Mouse (Mus musculus) myocyte (in vitro differentiated cells): ENCODE measurements at regions not wholly inside any gene's neighbourhood (a gene's known extent, or its start where the extent isn't known, plus 50 kb on each side); places are given as distances from the start of the nearest gene placed in this dataset.

ENCODE experiments used
- H3K27me3 ChIP-seq: one replicate; pipeline ENCODE4 v1.6.1; 2011; ENCODE audit not compliant: control insufficient read depth, insufficient read depth, insufficient read length
- H3K36me3 ChIP-seq: one replicate; pipeline ENCODE4 v1.6.1; 2011; ENCODE audit not compliant: control insufficient read depth, insufficient read depth
- H3K4me2 ChIP-seq: one replicate; pipeline ENCODE4 v1.6.1; 2011; ENCODE audit warnings: low read depth, control low read depth
- H3K4me3 ChIP-seq: one replicate; pipeline ENCODE4 v1.5.1; 2011; ENCODE audit warnings: mild to moderate bottlenecking, control low read depth, moderate library complexity
- H3K79me2 ChIP-seq: one replicate; pipeline ENCODE4 v1.6.1; 2011; ENCODE audit not compliant: control insufficient read depth, insufficient read depth
- H3ac ChIP-seq: one replicate; pipeline ENCODE4 v1.6.1; 2011; ENCODE audit not compliant: control insufficient read depth, insufficient read length
- CEBPB ChIP-seq: IDR thresholded peaks from 2 replicates; pipeline ENCODE4 v1.6.1; 2011; ENCODE audit warnings: mild to moderate bottlenecking, moderate library complexity; ENCODE audit not compliant: poor library complexity, insufficient read depth, severe bottlenecking
- E2F4 ChIP-seq: IDR thresholded peaks from one replicate; pipeline ENCODE4 v1.6.1; 2011; ENCODE audit warnings: mild to moderate bottlenecking, control low read depth, moderate library complexity; ENCODE audit not compliant: insufficient read depth
- MAX ChIP-seq: IDR thresholded peaks from one replicate; pipeline ENCODE4 v1.6.1; 2011; ENCODE audit warnings: low read depth, mild to moderate bottlenecking, control low read depth
- MYOD1 ChIP-seq, 3 experiments: IDR thresholded peaks; one replicate each; pipeline ENCODE4 v1.6.1; 2011; ENCODE audit warnings: control low read depth in 2 of 3, low read depth in 2 of 3, mild to moderate bottlenecking in 2 of 3, moderate library complexity in 1 of 3; ENCODE audit not compliant: insufficient read length in 2 of 3, control insufficient read depth in 1 of 3
- MYOG ChIP-seq, 3 experiments: IDR thresholded peaks; one replicate each; pipeline ENCODE4 v1.6.1; 2011; ENCODE audit warnings: control low read depth in 2 of 3, low read depth in 2 of 3, mild to moderate bottlenecking in 2 of 3; ENCODE audit not compliant: insufficient read length in 2 of 3, control insufficient read depth in 1 of 3, insufficient read depth in 1 of 3
- POLR2A ChIP-seq: IDR thresholded peaks from one replicate; pipeline ENCODE4 v1.6.1; 2011; ENCODE audit warnings: low read depth, mild to moderate bottlenecking, control low read depth, moderate library complexity; ENCODE audit not compliant: insufficient read length
- POLR2AphosphoS2 ChIP-seq: IDR thresholded peaks from one replicate; pipeline ENCODE4 v1.6.1; 2011; ENCODE audit warnings: low read depth, control low read depth; ENCODE audit not compliant: insufficient read length
- REST ChIP-seq: IDR thresholded peaks from one replicate; pipeline ENCODE4 v1.6.1; 2011; ENCODE audit warnings: mild to moderate bottlenecking, control low read depth, moderate library complexity; ENCODE audit not compliant: insufficient read depth, insufficient read length
- SRF ChIP-seq: IDR thresholded peaks from one replicate; pipeline ENCODE4 v1.6.1; 2011; ENCODE audit warnings: low read depth; ENCODE audit not compliant: control insufficient read depth, insufficient read length
- TCF12 ChIP-seq: IDR thresholded peaks from one replicate; pipeline ENCODE4 v1.6.1; 2011; ENCODE audit warnings: mild to moderate bottlenecking, control low read depth; ENCODE audit not compliant: poor library complexity, insufficient read depth, severe bottlenecking
- TCF3 ChIP-seq: IDR thresholded peaks from one replicate; pipeline ENCODE4 v1.6.1; 2011; ENCODE audit warnings: low read depth, control low read depth; ENCODE audit not compliant: insufficient read length
- USF1 ChIP-seq: IDR thresholded peaks from one replicate; pipeline ENCODE4 v1.6.1; 2011; ENCODE audit warnings: low read depth, mild to moderate bottlenecking, control low read depth, moderate library complexity

DNA sequence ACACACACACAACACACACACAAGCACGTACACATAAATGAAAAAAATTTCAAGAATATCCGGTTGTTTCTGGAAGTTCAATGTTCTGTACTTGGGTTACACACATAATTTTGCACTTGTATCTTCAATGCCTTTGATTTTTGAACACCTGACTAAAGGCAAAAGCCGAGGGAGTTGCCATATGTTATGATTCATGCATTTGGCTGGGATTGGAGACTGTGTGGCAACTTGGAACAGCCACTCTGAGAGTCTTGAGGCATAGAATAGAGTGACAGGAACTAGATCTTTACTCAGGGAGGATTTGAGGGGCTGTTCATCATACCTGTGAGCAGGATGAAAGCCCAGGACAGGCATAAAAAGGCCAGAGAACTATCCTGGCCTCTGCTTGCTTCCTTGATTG is 112.5 kb upstream of the Hmgn3 start:
- H3K4me3 ChIP-seq = no peak overlapping the region
- H3K36me3 ChIP-seq = no peaks in the 10 kb centered on the region
- no peak overlapping the region for H3ac ChIP-seq
- no peaks in the 10 kb centered on the region for H3K79me2 ChIP-seq
- TF ChIP-seq E2F4 = no peak
- TF ChIP-seq POLR2AphosphoS2 = no peak
- no peak for TF ChIP-seq REST
- no peak for TF ChIP-seq CEBPB
- TF ChIP-seq TCF12 = no peak
- TF ChIP-seq SRF = no peak
- no peak for TF ChIP-seq TCF3
- TF ChIP-seq MYOG (IDR thresholded peaks at IDR 0.05; ENCODE audit: control insufficient read depth in 1 of 3, insufficient read depth in 1 of 3, insufficient read length in 2 of 3, low read depth in 2 of 3) = no peak
- TF ChIP-seq POLR2A = no peak
- no peak for TF ChIP-seq MYOD1 (IDR thresholded peaks at IDR 0.05; ENCODE audit: control insufficient read depth in 1 of 3, insufficient read length in 2 of 3, low read depth in 2 of 3)
- TF ChIP-seq MAX = no peak
- no peak for TF ChIP-seq USF1
- no peaks in the 10 kb centered on the region for H3K27me3 ChIP-seq
- H3K4me2 ChIP-seq = no peak overlapping the region

DNA sequence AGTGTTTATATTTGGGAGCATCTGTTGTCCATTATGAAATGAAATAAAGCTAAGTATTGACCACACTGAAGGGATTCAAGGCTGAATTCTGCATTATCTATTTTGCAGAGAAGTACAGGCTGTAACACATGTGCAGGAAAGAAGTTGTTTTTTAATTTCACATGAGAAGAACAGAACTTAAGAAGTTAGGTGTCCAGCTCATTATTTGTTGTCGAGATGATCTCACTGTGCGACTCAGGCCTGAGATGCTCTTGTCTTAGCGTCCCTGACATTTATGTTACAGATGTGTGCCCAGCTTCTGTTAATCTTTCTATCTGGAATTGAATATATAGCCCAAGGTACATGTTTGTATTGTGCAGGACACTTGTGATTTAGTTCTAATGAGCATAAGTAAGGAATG is 112.0 kb upstream of the Hmgn3 start:
- TF ChIP-seq MYOG (IDR thresholded peaks at IDR 0.05; ENCODE audit: control insufficient read depth in 1 of 3, insufficient read depth in 1 of 3, insufficient read length in 2 of 3, low read depth in 2 of 3) = peak in 1 of 3 experiments; percentile 22
- no peak for TF ChIP-seq SRF
- no peak for TF ChIP-seq REST
- Histone ChIP-seq H3K36me3 (no peaks in the 10 kb centered on the region), H3K4me3 (no peak overlapping the region), H3ac (no peak overlapping the region), H3K27me3 (no peaks in the 10 kb centered on the region), H3K4me2 (no peak overlapping the region), H3K79me2 (no peaks in the 10 kb centered on the region)

GRCm38 (mm10) chr9:83254356-83254755 is 107.9 kb upstream of the Hmgn3 start:
- Histone ChIP-seq H3K4me2 (no peak overlapping the region), H3K27me3 (no peaks in the 10 kb centered on the region), H3K79me2 (no peaks in the 10 kb centered on the region), H3ac (no peak overlapping the region), H3K36me3 (no peaks in the 10 kb centered on the region), H3K4me3 (no peak overlapping the region)
- TF ChIP-seq TCF12 = no peak
- no peak for TF ChIP-seq POLR2A
- TF ChIP-seq USF1 = no peak
- no peak for TF ChIP-seq MAX
- TF ChIP-seq MYOD1 (IDR thresholded peaks at IDR 0.05; ENCODE audit: control insufficient read depth in 1 of 3, insufficient read length in 2 of 3, low read depth in 2 of 3) = no peak
- TF ChIP-seq TCF3 = no peak
- no peak for TF ChIP-seq MYOG (IDR thresholded peaks at IDR 0.05; ENCODE audit: control insufficient read depth in 1 of 3, insufficient read depth in 1 of 3, insufficient read length in 2 of 3, low read depth in 2 of 3)
- TF ChIP-seq POLR2AphosphoS2 = no peak
- no peak for TF ChIP-seq SRF
- TF ChIP-seq REST = no peak
- TF ChIP-seq E2F4 = no peak
- no peak for TF ChIP-seq CEBPB

DNA sequence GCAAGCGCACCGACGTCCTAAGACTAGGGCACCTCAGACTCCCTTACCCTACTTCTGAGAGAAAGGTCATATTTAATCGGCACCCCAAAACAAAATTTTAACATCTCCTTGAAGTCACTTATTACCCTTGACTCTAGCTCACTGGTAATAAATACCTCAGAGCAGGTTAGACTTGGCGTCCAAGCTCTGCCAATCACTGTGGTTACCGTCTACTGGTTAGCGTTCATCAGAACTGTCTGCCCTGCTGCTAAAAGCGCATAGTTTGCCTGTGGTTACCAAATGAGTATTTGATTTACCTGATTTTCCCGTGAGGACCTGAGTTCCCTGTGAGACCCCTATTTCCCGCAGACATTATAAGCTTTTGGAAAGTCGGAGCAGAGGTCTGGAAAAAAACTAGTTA is 107.3 kb upstream of the Hmgn3 start:
- Histone ChIP-seq H3ac (no peak overlapping the region), H3K36me3 (no peaks in the 10 kb centered on the region), H3K79me2 (no peaks in the 10 kb centered on the region), H3K27me3 (no peaks in the 10 kb centered on the region), H3K4me3 (no peak overlapping the region), H3K4me2 (no peak overlapping the region)
- TF ChIP-seq POLR2A (no peak), MYOD1 (IDR thresholded peaks at IDR 0.05; ENCODE audit: control insufficient read depth in 1 of 3, insufficient read length in 2 of 3, low read depth in 2 of 3) (no peak), MYOG (IDR thresholded peaks at IDR 0.05; ENCODE audit: control insufficient read depth in 1 of 3, insufficient read depth in 1 of 3, insufficient read length in 2 of 3, low read depth in 2 of 3) (no peak), USF1 (no peak), TCF12 (no peak)

DNA sequence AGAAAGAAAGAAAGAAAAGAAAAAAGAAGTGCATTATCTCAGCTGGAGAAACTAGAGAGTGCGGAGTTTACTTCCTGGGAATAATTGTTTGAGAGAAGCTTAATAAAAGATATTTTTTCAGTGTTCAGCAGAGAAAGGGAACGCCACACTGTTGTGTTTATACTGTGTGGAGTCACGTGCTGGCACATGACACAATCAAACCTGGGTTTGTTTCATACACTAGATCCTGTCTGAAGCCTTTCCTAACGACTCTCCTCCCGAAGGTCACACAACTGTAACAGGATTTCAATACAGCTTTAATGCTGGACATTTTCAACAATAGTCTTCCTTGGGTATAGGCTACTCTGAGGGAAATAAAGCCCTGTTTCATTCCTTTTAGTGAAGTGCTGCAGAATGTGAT is 105.3 kb upstream of the Hmgn3 start:
- no peak overlapping the region for H3K4me2 ChIP-seq
- no peak overlapping the region for H3ac ChIP-seq

More for the DNA sequence above, 105.3 kb upstream of the Hmgn3 start:
- H3K4me3 ChIP-seq = no peak overlapping the region
- TF ChIP-seq POLR2A (no peak), REST (no peak), USF1 (peak; percentile 36)
- H3K79me2 ChIP-seq = no peaks in the 10 kb centered on the region
- no peaks in the 10 kb centered on the region for H3K27me3 ChIP-seq
- no peaks in the 10 kb centered on the region for H3K36me3 ChIP-seq
